Mouse (Mus musculus) neural tube, embryonic 15.5 days (tissue): ENCODE data around the gene Evi2. TPM values are rescaled to one million over a fixed set of nuclear protein-coding genes. Genes with fewer than 3 reads are reported as not detected.

ENCODE experiments used
- ATAC-seq: fragments of 200-750 bp; cut with Nextera tagmentation; 2 replicates; pipeline ENCODE4 v1.8.0; 2017; ENCODE audit warnings: mild to moderate bottlenecking, moderate TSS enrichment, moderate library complexity; ENCODE audit not compliant: low FRiP score
- H3K27ac ChIP-seq: fragments of 300-500 bp; sonication (generic); replicated peaks from 2 replicates; pipeline ENCODE4 v1.5.1; 2015; ENCODE audit warnings: mild to moderate bottlenecking, inconsistent platforms
- H3K27me3 ChIP-seq: fragments of 300-500 bp; sonication (generic); replicated peaks from 2 replicates; pipeline ENCODE4 v1.6.1; 2015; ENCODE audit warnings: inconsistent platforms
- H3K36me3 ChIP-seq: fragments of 300-500 bp; sonication (generic); 2 replicates; pipeline ENCODE4 v1.6.1; 2015; ENCODE audit warnings: inconsistent platforms
- H3K4me1 ChIP-seq: fragments of 300-500 bp; sonication (generic); 2 replicates; pipeline ENCODE4 v1.6.1; 2015; ENCODE audit warnings: inconsistent platforms
- H3K4me2 ChIP-seq: fragments of 300-500 bp; sonication (generic); 2 replicates; pipeline ENCODE4 v1.6.1; 2015; ENCODE audit warnings: inconsistent platforms, mild to moderate bottlenecking, moderate library complexity
- H3K4me3 ChIP-seq: fragments of 300-500 bp; sonication (generic); replicated peaks from 2 replicates; pipeline ENCODE4 v1.5.1; 2015; ENCODE audit warnings: mild to moderate bottlenecking, inconsistent platforms
- H3K9ac ChIP-seq: fragments of 300-500 bp; sonication (generic); replicated peaks from 2 replicates; pipeline ENCODE4 v1.6.1; 2015; ENCODE audit warnings: mild to moderate bottlenecking, inconsistent platforms
- H3K9me3 ChIP-seq: fragments of 300-500 bp; sonication (generic); replicated peaks from 2 replicates; pipeline ENCODE4 v1.6.1; 2016; ENCODE audit warnings: inconsistent platforms
- WGBS: fragments of 180-500 bp; shearing (Covaris S2); methylation state at CpG from one replicate; pipeline ENCODE4 v1.1.7; 2015; ENCODE audit warnings: mixed read lengths; 5-methylcytosine and 5-hydroxymethylcytosine counted together
- polyA plus RNA-seq: library from polyadenylated mRNA; unstranded; fragments of >200 nt; fragmentation: Nextera tagmentation; extraction: Ambion mirVana; gene quantifications from 2 replicates; pipeline ENCODE4 v1.2.1, GENCODE M21; 2015

The Evi2 gene
- polyA plus RNA-seq, 1 experiment from 2014 or later = 0.58 TPM

GRCm38 (mm10) chr11:79523560-79524309, 6.7 kb downstream of the Evi2 start, which contains the start of gene Evi2b:
Gene Evi2b (minus strand): TSS chr11:79523762.
- H3K4me3 ChIP-seq = no peak within 1 kb of the TSS
- 0 out of 2 replicates have a peak, but pooled peaks cover 11% of the 10 kb centered on the region for H3K36me3 ChIP-seq
- no peak within 1 kb of the TSS for H3K27ac ChIP-seq
- 85% methylated on average over 10 of the region's 10 CpGs for WGBS
- H3K4me1 ChIP-seq = no peaks in the 10 kb centered on the region
- ATAC-seq = no peak
- H3K27me3 ChIP-seq = no peaks in the 10 kb centered on the region
- H3K9me3 ChIP-seq = no peaks in the 10 kb centered on the region
- no peak within 1 kb of the TSS for H3K9ac ChIP-seq
- H3K4me2 ChIP-seq = no peak within 1 kb of the TSS

- Histone ChIP-seq H3K27ac (no peak overlapping the region), H3K4me2 (no peak overlapping the region), H3K9ac (no peak overlapping the region), H3K36me3 (0 out of 2 replicates have a peak, but pooled peaks cover 5% of the 10 kb centered on the region), H3K9me3 (no peaks in the 10 kb centered on the region), H3K4me3 (no peak overlapping the region), H3K4me1 (no peaks in the 10 kb centered on the region), H3K27me3 (no peaks in the 10 kb centered on the region)
- no peak for ATAC-seq
- WGBS = 80% methylated on average over 1 of the region's 1 CpGs
Observed at GRCm38 (mm10) chr11:79522944-79523343, 7.4 kb downstream of the Evi2 start.

GRCm38 (mm10) chr11:79521930-79522329, 8.5 kb downstream of the Evi2 start:
- Histone ChIP-seq H3K36me3 (0 out of 2 replicates have a peak, but pooled peaks cover 5% of the 10 kb centered on the region), H3K4me3 (no peak overlapping the region), H3K9me3 (no peaks in the 10 kb centered on the region), H3K4me1 (no peaks in the 10 kb centered on the region), H3K27ac (no peak overlapping the region), H3K9ac (no peak overlapping the region), H3K4me2 (no peak overlapping the region), H3K27me3 (no peaks in the 10 kb centered on the region)
- ATAC-seq = no peak

- H3K9ac ChIP-seq = no peak overlapping the region
- H3K9me3 ChIP-seq = no peaks in the 10 kb centered on the region
- 0 out of 2 replicates have a peak, but pooled peaks cover 5% of the 10 kb centered on the region for H3K36me3 ChIP-seq
- 0 out of 2 replicates have a peak overlapping the region, but pooled peaks have one; percentile 15 for H3K27ac ChIP-seq
- no peak overlapping the region for H3K4me2 ChIP-seq
- H3K4me1 ChIP-seq = no peaks in the 10 kb centered on the region
- no peak for ATAC-seq
- H3K27me3 ChIP-seq = no peaks in the 10 kb centered on the region
- H3K4me3 ChIP-seq = no peak overlapping the region
Observed at GRCm38 (mm10) chr11:79520772-79521171, 9.6 kb downstream of the Evi2 start.

GRCm38 (mm10) chr11:79519878-79520291, 10.5 kb downstream of the Evi2 start:
- 59% methylated on average over 1 of the region's 1 CpGs for WGBS

GRCm38 (mm10) chr11:79519299-79519698, 11.1 kb downstream of the Evi2 start:
- no peak for ATAC-seq
- Histone ChIP-seq H3K4me3 (no peak overlapping the region), H3K4me1 (no peaks in the 10 kb centered on the region), H3K27ac (no peak overlapping the region), H3K9ac (no peak overlapping the region), H3K36me3 (no peaks in the 10 kb centered on the region), H3K9me3 (no peaks in the 10 kb centered on the region), H3K27me3 (no peaks in the 10 kb centered on the region), H3K4me2 (no peak overlapping the region)
- 80% methylated on average over 6 of the region's 6 CpGs for WGBS

More at GRCm38 (mm10) chr11:79519878-79520291, 10.5 kb downstream of the Evi2 start:
- H3K4me1 ChIP-seq = no peaks in the 10 kb centered on the region
- H3K27me3 ChIP-seq = no peaks in the 10 kb centered on the region
- H3K36me3 ChIP-seq = 0 out of 2 replicates have a peak, but pooled peaks cover under 1% of the 10 kb centered on the region
- no peak overlapping the region for H3K4me3 ChIP-seq
- H3K9me3 ChIP-seq = no peaks in the 10 kb centered on the region
- H3K27ac ChIP-seq = no peak overlapping the region
- no peak overlapping the region for H3K9ac ChIP-seq
- H3K4me2 ChIP-seq = no peak overlapping the region
- no peak for ATAC-seq

- H3K9me3 ChIP-seq = no peaks in the 10 kb centered on the region
- no peaks in the 10 kb centered on the region for H3K36me3 ChIP-seq
- H3K4me3 ChIP-seq = no peak overlapping the region
- no peaks in the 10 kb centered on the region for H3K4me1 ChIP-seq
- H3K9ac ChIP-seq = no peak overlapping the region
- H3K4me2 ChIP-seq = no peak overlapping the region
- 99% methylated on average over 2 of the region's 2 CpGs for WGBS
- ATAC-seq = no peak
- H3K27ac ChIP-seq = no peak overlapping the region
- no peaks in the 10 kb centered on the region for H3K27me3 ChIP-seq
Observed at GRCm38 (mm10) chr11:79515798-79516197, 14.6 kb downstream of the Evi2 start.

- ATAC-seq = no peak
- Histone ChIP-seq H3K4me1 (no peaks in the 10 kb centered on the region), H3K27ac (no peak overlapping the region), H3K27me3 (no peaks in the 10 kb centered on the region), H3K36me3 (no peaks in the 10 kb centered on the region), H3K9ac (no peak overlapping the region), H3K4me3 (no peak overlapping the region), H3K9me3 (no peaks in the 10 kb centered on the region), H3K4me2 (no peak overlapping the region)
- WGBS = 79% methylated on average over 6 of the region's 6 CpGs
Observed at GRCm38 (mm10) chr11:79515331-79515730, 15.1 kb downstream of the Evi2 start.

GRCm38 (mm10) chr11:79511970-79512369, 18.4 kb downstream of the Evi2 start:
- no peaks in the 10 kb centered on the region for H3K36me3 ChIP-seq
- no peak overlapping the region for H3K27ac ChIP-seq
- no peaks in the 10 kb centered on the region for H3K27me3 ChIP-seq
- H3K4me1 ChIP-seq = no peaks in the 10 kb centered on the region
- 96% methylated on average over 3 of the region's 3 CpGs for WGBS
- no peak overlapping the region for H3K4me2 ChIP-seq
- ATAC-seq = no peak
- H3K9ac ChIP-seq = no peak overlapping the region
- no peaks in the 10 kb centered on the region for H3K9me3 ChIP-seq
- H3K4me3 ChIP-seq = no peak overlapping the region

- Histone ChIP-seq H3K27me3 (no peaks in the 10 kb centered on the region), H3K9ac (no peak overlapping the region), H3K9me3 (no peaks in the 10 kb centered on the region), H3K27ac (no peak overlapping the region), H3K4me1 (0 out of 2 replicates have a peak, but pooled peaks cover 5% of the 10 kb centered on the region), H3K4me2 (no peak overlapping the region), H3K4me3 (no peak overlapping the region), H3K36me3 (no peaks in the 10 kb centered on the region)
- 60% methylated on average over 7 of the region's 7 CpGs for WGBS
- ATAC-seq = no peak
Observed at GRCm38 (mm10) chr11:79504506-79504905, 25.9 kb downstream of the Evi2 start.

- H3K9me3 ChIP-seq = no peaks in the 10 kb centered on the region
- WGBS = 21% methylated on average over 8 of the region's 8 CpGs
- 0 out of 2 replicates have a peak, but pooled peaks cover 5% of the 10 kb centered on the region for H3K4me1 ChIP-seq
- H3K36me3 ChIP-seq = no peaks in the 10 kb centered on the region
- H3K27me3 ChIP-seq = no peaks in the 10 kb centered on the region
- no peak within 1 kb of the TSS for H3K9ac ChIP-seq
- H3K4me2 ChIP-seq = peak within 1 kb of the TSS; percentile 22
- peak within 1 kb of the TSS; percentile 18 for H3K4me3 ChIP-seq
- peak; percentile 79; the same call in 1 of the 2 replicates for ATAC-seq
- H3K27ac ChIP-seq = peak within 1 kb of the TSS; percentile 39; the same call in 1 of the 2 replicates
Observed at GRCm38 (mm10) chr11:79503845-79504244, 26.5 kb downstream of the Evi2 start, which contains the start of gene Omg. Gene Omg (minus strand): TSS chr11:79504084.

GRCm38 (mm10) chr11:79502917-79503316, 27.5 kb downstream of the Evi2 start:
- H3K27me3 ChIP-seq = no peaks in the 10 kb centered on the region
- H3K9ac ChIP-seq = no peak overlapping the region
- 15% methylated on average over 2 of the region's 2 CpGs for WGBS
- no peaks in the 10 kb centered on the region for H3K9me3 ChIP-seq
- H3K4me3 ChIP-seq = peak overlapping the region; percentile 8; the same call in 1 of the 2 replicates
- H3K27ac ChIP-seq = peak overlapping the region; percentile 39; the same call in 1 of the 2 replicates
- no peaks in the 10 kb centered on the region for H3K36me3 ChIP-seq
- H3K4me1 ChIP-seq = 0 out of 2 replicates have a peak, but pooled peaks cover 5% of the 10 kb centered on the region
- 0 out of 2 replicates have a peak overlapping the region, but pooled peaks have one; percentile 22 for H3K4me2 ChIP-seq
- ATAC-seq = no peak
